Mouse (Mus musculus): ENCODE results near the gene Dpp4.

GRCm38 (mm10) chr2:62397661-62398060 lies 14.4 kb downstream of the Dpp4 start:
- no peak for TF ChIP-seq CTCF (IDR thresholded peaks at IDR 0.05; ENCODE audit: low read depth)
- no peak for TF ChIP-seq EP300 (IDR thresholded peaks at IDR 0.05; ENCODE audit: low read depth)
